Mouse (Mus musculus) midbrain, embryonic 15.5 days (tissue): ENCODE results near the gene Klf5. TPM values are rescaled to one million over a fixed set of nuclear protein-coding genes. Genes with fewer than 3 reads are reported as not detected.

Experiments used
- ATAC-seq: fragments of 200-750 bp; cut with Nextera tagmentation; replicated peaks from 2 replicates; pipeline ENCODE4 v1.8.0; 2017; ENCODE audit warnings: moderate TSS enrichment
- H3K27ac ChIP-seq: fragments of 300-500 bp; sonication (generic); 2 replicates; pipeline ENCODE4 v1.5.1; 2015; ENCODE audit warnings: mild to moderate bottlenecking, inconsistent platforms
- H3K27me3 ChIP-seq: fragments of 300-500 bp; sonication (generic); replicated peaks from 2 replicates; pipeline ENCODE4 v1.6.1; 2015; ENCODE audit warnings: inconsistent platforms
- H3K36me3 ChIP-seq: fragments of 300-500 bp; sonication (generic); replicated peaks from 2 replicates; pipeline ENCODE4 v1.6.1; 2015; ENCODE audit warnings: inconsistent platforms
- H3K4me1 ChIP-seq: fragments of 300-500 bp; sonication (generic); 2 replicates; pipeline ENCODE4 v1.6.1; 2015; ENCODE audit warnings: inconsistent platforms
- H3K4me2 ChIP-seq: fragments of 300-500 bp; sonication (generic); 2 replicates; pipeline ENCODE4 v1.6.1; 2015; ENCODE audit warnings: inconsistent platforms, mild to moderate bottlenecking, moderate library complexity
- H3K4me3 ChIP-seq: fragments of 300-500 bp; sonication (generic); 2 replicates; pipeline ENCODE4 v1.5.1; 2015; ENCODE audit warnings: mild to moderate bottlenecking, inconsistent platforms
- H3K9ac ChIP-seq: fragments of 300-500 bp; sonication (generic); 2 replicates; pipeline ENCODE4 v1.6.1; 2015; ENCODE audit warnings: mild to moderate bottlenecking, inconsistent platforms
- H3K9me3 ChIP-seq: fragments of 300-500 bp; sonication (generic); 2 replicates; pipeline ENCODE4 v1.6.1; 2016; ENCODE audit warnings: inconsistent platforms
- WGBS: fragments of 180-500 bp; shearing (Covaris S2); methylation state at CpG from one replicate; pipeline ENCODE4 v1.1.7; 2015; ENCODE audit warnings: mixed read lengths; 5-methylcytosine and 5-hydroxymethylcytosine counted together
- polyA plus RNA-seq: library from polyadenylated mRNA; unstranded; fragments of >200 nt; fragmentation: Nextera tagmentation; extraction: Ambion mirVana; gene quantifications from 2 replicates; pipeline ENCODE4 v1.2.1, GENCODE M21; 2015

The Klf5 gene
- polyA plus RNA-seq, 1 experiment from 2014 or later = 5.1 TPM

DNA sequence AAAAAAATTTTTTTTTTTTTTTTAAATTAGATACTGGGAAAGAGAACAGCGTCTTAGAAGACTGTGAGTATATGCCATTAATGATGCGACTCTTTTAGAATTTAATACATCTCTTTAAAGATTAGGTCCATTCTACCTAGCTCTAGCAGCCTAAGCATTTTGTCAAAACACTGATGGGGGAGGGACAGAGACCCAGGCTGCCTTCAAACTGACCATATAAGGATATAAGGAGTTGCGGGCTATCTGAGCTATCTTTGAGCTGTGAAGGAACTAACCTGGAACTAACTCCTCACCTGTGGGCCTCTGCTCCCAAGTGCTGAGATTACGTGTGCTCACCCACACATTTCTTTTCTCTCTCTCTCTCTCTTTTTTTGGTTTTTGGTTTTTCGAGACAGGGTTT, 6.3 kb upstream of the Klf5 start:
- H3K9ac ChIP-seq = no peak overlapping the region
- H3K4me3 ChIP-seq = no peak overlapping the region
- ATAC-seq = no peak
- no peaks in the 10 kb centered on the region for H3K9me3 ChIP-seq
- H3K4me2 ChIP-seq = no peak overlapping the region
- H3K4me1 ChIP-seq = no peaks in the 10 kb centered on the region
- WGBS = 94% methylated on average over 5 of the region's 5 CpGs
- H3K27me3 ChIP-seq = peaks cover 10% of the 10 kb centered on the region
- H3K36me3 ChIP-seq = no peaks in the 10 kb centered on the region
- no peak overlapping the region for H3K27ac ChIP-seq

DNA sequence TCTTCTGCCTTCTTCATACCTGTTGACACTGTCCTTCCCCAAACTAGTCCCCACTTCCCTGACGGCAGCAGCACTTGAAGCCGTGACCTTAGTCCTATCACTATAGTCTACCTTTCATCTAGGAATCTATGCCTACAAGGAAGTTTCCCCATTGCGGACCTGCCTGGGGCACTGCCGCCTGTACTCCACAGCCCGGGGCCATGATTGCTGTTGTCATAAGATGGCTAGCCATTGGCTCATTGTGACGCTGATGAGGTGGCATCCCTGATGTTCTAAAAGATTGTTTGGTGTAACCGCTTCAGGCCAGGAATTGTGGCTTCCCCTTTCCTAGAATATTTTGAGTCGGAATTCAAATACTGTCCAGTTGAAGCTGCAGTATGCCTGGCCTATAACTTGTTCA, 4.1 kb upstream of the Klf5 start:
- 92% methylated on average over 8 of the region's 8 CpGs for WGBS

DNA sequence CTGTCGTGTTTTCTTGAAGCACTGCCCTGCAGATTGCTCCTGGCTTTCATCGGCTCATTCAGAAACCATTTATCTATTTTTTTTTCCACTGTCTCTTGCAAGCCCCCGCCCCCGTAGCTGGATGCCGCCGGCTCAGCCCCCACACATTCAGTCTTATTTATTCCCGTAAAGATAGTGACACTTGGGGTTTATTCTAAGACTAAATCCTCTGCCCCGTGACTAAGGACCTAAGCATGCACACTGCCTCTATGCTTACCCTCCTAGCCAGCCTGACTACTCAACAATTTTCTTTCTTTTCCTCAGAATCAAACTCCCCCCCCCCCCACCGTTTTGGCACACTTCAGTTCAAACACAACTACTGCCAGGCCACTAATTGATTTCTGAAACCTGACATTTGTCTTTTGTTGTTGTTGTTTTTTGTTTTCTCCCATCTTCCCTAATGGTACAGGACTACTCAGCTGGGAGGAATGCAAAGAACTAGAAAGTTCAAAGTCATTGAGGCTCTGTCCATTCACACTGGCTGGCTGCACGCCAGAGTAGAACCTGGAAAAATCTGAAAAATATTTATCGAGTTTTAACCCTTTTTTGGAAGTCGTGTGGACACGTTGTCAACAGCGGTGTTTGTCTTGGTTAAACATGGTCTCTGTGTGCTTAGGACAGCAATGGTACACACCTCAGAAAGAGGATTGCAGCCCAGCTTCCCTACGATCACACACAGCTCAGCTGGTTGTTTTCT, 2.7 kb upstream of the Klf5 start:
- H3K36me3 ChIP-seq = no peaks in the 10 kb centered on the region
- H3K27ac ChIP-seq = no peak overlapping the region
- peaks cover 17% of the 10 kb centered on the region for H3K27me3 ChIP-seq
- H3K4me2 ChIP-seq = no peak overlapping the region
- WGBS = 51% methylated on average over 15 of the region's 15 CpGs
- H3K4me1 ChIP-seq = peaks cover 8% of the 10 kb centered on the region; the same call in 1 of the 2 replicates
- no peak overlapping the region for H3K4me3 ChIP-seq
- ATAC-seq = no peak
- no peak overlapping the region for H3K9ac ChIP-seq
- H3K9me3 ChIP-seq = no peaks in the 10 kb centered on the region

More for the DNA sequence above, 4.1 kb upstream of the Klf5 start:
- Histone ChIP-seq H3K9me3 (no peaks in the 10 kb centered on the region), H3K27ac (no peak overlapping the region), H3K36me3 (no peaks in the 10 kb centered on the region), H3K9ac (no peak overlapping the region), H3K4me1 (0 out of 2 replicates have a peak, but pooled peaks cover 3% of the 10 kb centered on the region), H3K27me3 (peaks cover 17% of the 10 kb centered on the region), H3K4me2 (no peak overlapping the region), H3K4me3 (no peak overlapping the region)
- no peak for ATAC-seq

DNA sequence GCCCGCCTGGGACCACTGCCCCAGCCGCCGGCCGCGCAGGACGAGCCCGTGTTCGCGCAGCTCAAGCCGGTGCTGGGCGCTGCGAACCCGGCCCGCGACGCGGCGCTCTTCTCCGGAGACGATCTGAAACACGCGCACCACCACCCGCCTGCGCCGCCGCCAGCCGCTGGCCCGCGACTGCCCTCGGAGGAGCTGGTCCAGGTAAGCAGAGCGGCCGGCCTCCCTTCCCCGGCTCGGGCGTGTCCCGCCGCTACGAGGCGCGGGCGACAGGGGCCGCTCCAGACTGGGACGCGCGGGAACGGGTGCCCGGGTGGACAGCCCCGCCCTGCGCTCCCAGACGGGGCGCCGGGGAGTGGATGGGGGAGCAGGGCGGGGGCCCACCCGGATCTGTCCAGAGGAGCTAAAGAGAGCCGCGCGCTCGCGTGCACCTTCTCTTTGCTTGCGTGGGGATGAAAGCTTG, 561 bp downstream of the Klf5 start:
- peaks cover 17% of the 10 kb centered on the region for H3K27me3 ChIP-seq
- peak; percentile 89 for ATAC-seq
- 0 out of 2 replicates have a peak overlapping the region, but pooled peaks have one; percentile 28 for H3K27ac ChIP-seq

GRCm38 (mm10) chr14:99299701-99300191, 1.3 kb downstream of the Klf5 start:
- peak overlapping the region; percentile 64 for H3K4me3 ChIP-seq
- peak overlapping the region; percentile 54; the same call in 1 of the 2 replicates for H3K9ac ChIP-seq
- H3K36me3 ChIP-seq = no peaks in the 10 kb centered on the region
- peak overlapping the region; percentile 87 for H3K4me2 ChIP-seq
- peaks cover 13% of the 10 kb centered on the region for H3K27me3 ChIP-seq
- H3K4me1 ChIP-seq = peaks cover 8% of the 10 kb centered on the region; the same call in 1 of the 2 replicates
- no peaks in the 10 kb centered on the region for H3K9me3 ChIP-seq
- no peak for ATAC-seq
- WGBS = 5% methylated on average over 21 of the region's 21 CpGs
- H3K27ac ChIP-seq = no peak overlapping the region

More for the DNA sequence above, 561 bp downstream of the Klf5 start:
- Histone ChIP-seq H3K4me1 (peaks cover 8% of the 10 kb centered on the region; the same call in 1 of the 2 replicates), H3K9me3 (no peaks in the 10 kb centered on the region), H3K36me3 (no peaks in the 10 kb centered on the region), H3K4me3 (peak overlapping the region; percentile 64), H3K9ac (peak overlapping the region; percentile 54), H3K4me2 (peak overlapping the region; percentile 87)
- WGBS = under 1% methylated on average over 48 of the region's 60 CpGs

- ATAC-seq = no peak
- 55% methylated on average over 11 of the region's 11 CpGs for WGBS
These were observed 3.0 kb downstream of the Klf5 start for GRCm38 (mm10) chr14:99301472-99301871.

DNA sequence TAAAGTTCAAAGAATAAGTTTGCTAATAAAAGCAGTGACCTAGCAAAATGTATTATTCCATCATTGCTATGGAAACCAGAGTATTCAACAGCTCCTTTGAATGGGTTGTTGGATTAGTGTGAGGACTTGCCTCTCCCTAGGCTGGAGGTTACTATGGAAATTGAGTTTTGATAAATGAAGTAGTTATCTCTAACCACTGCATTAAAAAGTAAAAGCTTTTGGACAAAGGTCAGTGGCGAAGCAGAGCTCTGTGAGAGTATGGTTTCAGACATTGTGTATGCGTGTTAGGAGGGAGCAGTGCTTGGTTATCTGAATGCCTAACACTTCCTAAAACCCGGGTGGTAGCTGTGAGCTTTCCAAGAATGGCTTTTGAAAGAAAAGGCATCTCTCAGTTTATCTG, 5.9 kb downstream of the Klf5 start:
- H3K4me2 ChIP-seq = no peak overlapping the region
- no peak overlapping the region for H3K27ac ChIP-seq
- H3K36me3 ChIP-seq = no peaks in the 10 kb centered on the region
- H3K4me1 ChIP-seq = peaks cover 5% of the 10 kb centered on the region; the same call in 1 of the 2 replicates
- WGBS = 24% methylated on average over 3 of the region's 3 CpGs
- peak; percentile 32 for ATAC-seq
- H3K4me3 ChIP-seq = no peak overlapping the region
- H3K9me3 ChIP-seq = no peaks in the 10 kb centered on the region
- H3K27me3 ChIP-seq = no peaks in the 10 kb centered on the region; the same call in 1 of the 2 replicates
- no peak overlapping the region for H3K9ac ChIP-seq

More at GRCm38 (mm10) chr14:99301472-99301871, 3.0 kb downstream of the Klf5 start:
- H3K4me2 ChIP-seq = no peak overlapping the region
- H3K27ac ChIP-seq = no peak overlapping the region
- no peak overlapping the region for H3K4me3 ChIP-seq
- H3K36me3 ChIP-seq = no peaks in the 10 kb centered on the region
- H3K9me3 ChIP-seq = no peaks in the 10 kb centered on the region
- H3K9ac ChIP-seq = no peak overlapping the region
- peaks cover 8% of the 10 kb centered on the region; the same call in 1 of the 2 replicates for H3K4me1 ChIP-seq
- peaks cover 11% of the 10 kb centered on the region for H3K27me3 ChIP-seq

DNA sequence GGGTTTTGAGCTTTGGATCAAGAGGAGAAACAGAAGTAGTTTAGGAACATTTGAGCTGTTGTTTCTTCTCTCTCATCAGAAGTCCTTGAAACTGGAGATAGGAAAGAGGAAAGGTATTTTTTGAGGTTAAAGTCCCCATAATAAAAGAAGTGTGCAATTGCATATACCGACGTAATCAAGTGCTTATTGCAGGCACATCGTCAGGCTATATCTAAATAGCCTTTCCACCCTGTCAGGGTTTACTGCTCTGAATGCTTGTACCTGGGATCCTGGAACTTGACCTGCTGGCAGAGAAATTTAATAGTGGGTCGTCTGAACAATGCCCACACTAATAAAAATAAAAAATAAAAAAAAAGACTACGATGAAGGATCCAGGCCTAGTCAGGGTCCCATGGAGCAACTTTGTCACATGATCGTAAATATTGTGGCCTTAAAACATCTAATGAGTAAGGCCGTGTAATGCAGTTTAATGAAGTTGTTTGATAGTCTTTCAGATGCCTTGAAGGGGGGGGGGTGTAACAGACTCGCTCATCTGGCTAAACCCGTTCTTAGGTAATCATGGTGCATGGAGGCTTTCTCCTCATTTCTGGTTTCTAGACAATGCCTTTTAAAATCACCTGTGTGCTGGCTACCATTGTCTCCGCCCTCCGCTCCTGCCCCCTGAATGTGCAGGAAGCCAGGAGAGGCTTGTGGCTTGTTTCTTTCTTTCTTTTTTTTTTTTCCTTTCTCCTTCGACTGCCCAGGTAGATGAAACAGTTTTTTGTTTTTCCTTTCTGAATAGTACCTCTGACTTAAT, 6.7 kb downstream of the Klf5 start:
- no peak for ATAC-seq
- Histone ChIP-seq H3K4me1 (no peaks in the 10 kb centered on the region), H3K4me3 (no peak overlapping the region), H3K9me3 (no peaks in the 10 kb centered on the region), H3K27me3 (no peaks in the 10 kb centered on the region; the same call in 1 of the 2 replicates), H3K27ac (no peak overlapping the region), H3K36me3 (no peaks in the 10 kb centered on the region), H3K9ac (no peak overlapping the region), H3K4me2 (no peak overlapping the region)
- 85% methylated on average over 12 of the region's 12 CpGs for WGBS

DNA sequence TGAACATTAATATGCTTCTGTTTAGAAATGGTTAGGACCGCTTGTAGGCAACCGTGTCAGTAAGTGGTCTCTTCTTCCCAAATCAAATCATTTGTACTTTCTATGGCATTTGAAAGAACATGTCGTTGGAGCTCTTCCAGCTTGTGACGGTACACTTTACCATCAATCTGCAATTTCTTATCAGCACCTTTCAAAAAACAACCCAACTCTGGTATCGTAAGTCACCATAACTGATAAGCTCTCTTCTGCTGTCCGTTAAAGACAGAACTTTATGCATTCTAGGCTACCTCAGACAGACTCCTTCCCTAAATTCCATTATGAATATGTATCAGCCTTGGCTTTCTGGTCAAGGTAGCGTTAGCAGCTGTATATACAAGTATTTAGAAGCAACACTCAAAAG, 7.9 kb downstream of the Klf5 start:
- H3K4me3 ChIP-seq = no peak overlapping the region
- H3K36me3 ChIP-seq = no peaks in the 10 kb centered on the region
- ATAC-seq = no peak
- H3K27ac ChIP-seq = no peak overlapping the region
- no peaks in the 10 kb centered on the region for H3K9me3 ChIP-seq
- 90% methylated on average over 7 of the region's 7 CpGs for WGBS
- H3K27me3 ChIP-seq = no peaks in the 10 kb centered on the region; the same call in 1 of the 2 replicates
- no peak overlapping the region for H3K4me2 ChIP-seq
- H3K4me1 ChIP-seq = no peaks in the 10 kb centered on the region
- H3K9ac ChIP-seq = no peak overlapping the region

DNA sequence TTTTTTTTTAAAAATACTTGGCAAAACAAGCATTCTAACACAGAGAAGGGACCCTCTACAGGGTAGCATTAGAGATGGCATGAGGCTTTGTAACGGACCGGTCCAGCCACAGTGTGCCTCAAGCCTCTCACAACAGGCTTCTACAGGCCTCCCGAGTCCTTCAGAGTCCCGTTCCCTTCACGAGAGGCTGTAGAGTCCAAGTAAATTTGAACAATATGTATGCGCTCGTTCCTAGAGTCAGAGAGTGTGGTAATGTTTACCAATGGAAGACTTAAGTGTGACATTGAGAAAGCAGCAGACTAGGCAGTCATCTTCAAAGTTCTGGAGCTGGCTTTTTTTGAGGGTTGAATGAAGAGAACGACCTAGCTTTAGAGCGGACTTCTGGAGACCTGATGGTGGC, 11.1 kb downstream of the Klf5 start:
- Histone ChIP-seq H3K9me3 (no peaks in the 10 kb centered on the region), H3K27me3 (no peaks in the 10 kb centered on the region), H3K4me2 (no peak overlapping the region), H3K4me3 (no peak overlapping the region), H3K9ac (no peak overlapping the region), H3K36me3 (no peaks in the 10 kb centered on the region), H3K27ac (no peak overlapping the region), H3K4me1 (no peaks in the 10 kb centered on the region)
- 89% methylated on average over 9 of the region's 9 CpGs for WGBS
- no peak for ATAC-seq

- ATAC-seq = no peak
- 73% methylated on average over 7 of the region's 7 CpGs for WGBS
- Histone ChIP-seq H3K27ac (no peak overlapping the region), H3K9ac (no peak overlapping the region), H3K27me3 (no peaks in the 10 kb centered on the region), H3K9me3 (no peaks in the 10 kb centered on the region), H3K4me2 (no peak overlapping the region), H3K4me3 (no peak overlapping the region), H3K4me1 (no peaks in the 10 kb centered on the region), H3K36me3 (no peaks in the 10 kb centered on the region)
These were observed 11.9 kb downstream of the Klf5 start for GRCm38 (mm10) chr14:99310358-99310757.

DNA sequence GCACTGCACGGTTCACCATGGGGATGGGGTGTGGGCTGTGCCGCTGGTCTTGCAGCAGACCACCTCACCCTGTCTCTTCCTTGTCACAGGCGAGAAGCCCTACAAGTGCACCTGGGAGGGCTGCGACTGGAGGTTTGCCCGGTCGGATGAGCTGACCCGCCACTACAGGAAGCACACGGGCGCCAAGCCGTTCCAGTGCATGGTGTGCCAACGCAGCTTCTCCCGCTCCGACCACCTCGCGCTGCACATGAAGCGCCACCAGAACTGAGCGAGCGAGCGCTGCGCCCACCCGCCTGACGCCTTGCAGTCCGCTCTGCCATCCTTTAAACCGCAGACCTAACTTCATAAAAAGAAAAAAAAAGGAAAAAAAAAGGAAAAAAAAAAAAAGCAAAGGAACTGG, 14.6 kb downstream of the Klf5 start:
- 85% methylated on average over 24 of the region's 24 CpGs for WGBS
- Histone ChIP-seq H3K4me1 (no peaks in the 10 kb centered on the region), H3K9me3 (no peaks in the 10 kb centered on the region), H3K4me2 (no peak overlapping the region), H3K36me3 (no peaks in the 10 kb centered on the region), H3K4me3 (no peak overlapping the region), H3K9ac (no peak overlapping the region), H3K27me3 (no peaks in the 10 kb centered on the region), H3K27ac (no peak overlapping the region)
- no peak for ATAC-seq
